Mouse (Mus musculus) right cerebral cortex, postnatal 36 days (tissue): Measurements from ENCODE around the gene Dtx3.
A peak's percentile ranks its signal among the peaks of the same experiment; 100 is the strongest.

ENCODE experiments used
- DNase-seq, 2 experiments: peaks; one replicate each; pipeline ENCODE4 v3.0.0; 2022; ENCODE audit warnings: low spot score in 2 of 2, mixed read lengths in 1 of 2

The Dtx3 gene

GRCm38 (mm10) chr10:127195328-127196129, at the start of gene Dtx3:
Gene Dtx3, minus strand, starts transcription at chr10:127195728.
- DNase-seq = no peak

DNA sequence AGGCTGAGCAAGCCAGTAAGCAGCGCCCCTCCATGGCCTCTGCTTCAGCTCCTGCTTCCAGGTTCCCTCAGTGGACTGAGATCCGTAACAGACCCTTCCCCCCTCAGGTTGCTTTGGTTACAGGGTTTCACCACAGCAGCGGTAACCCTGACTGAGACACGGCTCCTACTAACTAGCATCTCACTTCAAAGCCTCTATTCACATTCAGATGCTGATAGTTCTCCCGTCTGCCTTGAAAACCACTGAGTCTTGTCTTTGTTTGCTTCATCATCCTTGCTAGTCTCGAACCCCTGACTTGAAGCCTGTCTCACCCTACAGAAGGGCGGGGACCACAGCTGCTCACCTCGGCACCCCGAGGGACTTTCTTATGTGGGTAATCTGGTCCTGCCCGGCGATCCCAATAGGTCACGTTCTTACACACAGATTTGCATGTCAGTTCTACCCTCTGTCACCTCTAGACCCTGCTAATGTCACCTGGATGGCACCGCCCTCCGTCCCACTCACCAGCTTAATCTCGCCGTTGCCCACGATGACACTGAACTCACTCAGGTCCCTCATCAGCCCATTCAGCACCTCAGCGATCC, 42.8 kb upstream of the Dtx3 start:
- no peak for DNase-seq

DNA sequence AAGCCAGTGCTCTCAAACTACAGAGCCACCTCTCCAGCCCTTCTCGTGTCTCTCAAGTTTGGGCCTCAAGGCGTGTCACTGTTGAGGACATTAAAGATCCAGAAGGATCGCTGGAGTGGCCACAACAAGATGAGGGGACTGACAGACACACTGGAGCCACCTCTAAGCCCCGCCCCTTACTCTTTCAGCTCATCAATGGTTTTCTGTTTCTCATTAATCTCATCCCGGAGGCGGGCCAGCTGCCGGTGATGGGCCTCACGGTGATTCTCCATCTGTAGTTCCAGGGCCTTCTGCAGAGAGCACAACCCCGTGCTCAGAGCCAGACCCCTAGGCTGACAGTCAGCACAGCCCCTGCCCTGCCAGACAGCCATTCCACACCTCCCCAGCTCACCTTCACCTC, 41.0 kb upstream of the Dtx3 start:
- DNase-seq = no peak

DNA sequence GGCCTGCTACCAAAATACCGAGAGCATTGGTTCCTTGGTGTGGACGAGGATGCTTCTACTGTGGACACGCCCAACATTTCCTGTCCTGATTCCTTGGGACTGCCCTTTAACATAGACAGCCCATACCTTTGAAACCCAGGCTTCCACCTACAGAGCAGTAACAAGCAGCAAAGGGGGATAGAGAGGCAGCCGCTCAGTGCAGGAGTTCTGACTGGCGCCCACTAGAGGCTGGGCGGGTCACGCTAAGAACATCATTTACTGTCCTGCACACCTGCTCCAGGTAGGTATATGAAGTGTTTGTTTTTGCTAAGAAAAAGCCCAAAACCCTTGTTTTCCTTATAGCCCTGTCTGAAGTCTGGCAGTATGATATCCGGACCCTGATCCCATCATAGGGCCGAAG, 37.6 kb upstream of the Dtx3 start:
- DNase-seq = no peak

DNA sequence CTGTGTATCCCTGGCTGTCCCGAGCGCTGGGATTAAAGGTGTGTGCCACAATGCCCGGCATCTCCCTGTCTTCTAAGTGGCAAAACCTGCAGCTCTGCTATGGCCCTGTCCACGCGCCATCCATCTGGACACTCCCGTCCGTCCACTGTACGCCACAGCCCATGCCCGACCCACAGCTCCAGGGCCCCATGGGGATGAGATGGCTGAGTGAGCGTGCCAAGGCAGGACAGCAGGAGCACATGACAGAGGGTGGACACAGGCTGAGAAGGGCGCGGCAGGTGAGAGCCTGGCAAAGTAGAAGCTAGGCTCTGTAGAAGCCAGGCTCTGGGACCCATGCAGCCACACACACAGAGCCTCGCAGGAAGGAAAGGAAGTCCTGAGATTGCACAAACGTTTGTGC, 36.2 kb upstream of the Dtx3 start:
- no peak for DNase-seq

GRCm38 (mm10) chr10:127230693-127231092, 35.2 kb upstream of the Dtx3 start:
- DNase-seq = no peak

- DNase-seq = no peak
These were observed 33.4 kb upstream of the Dtx3 start for GRCm38 (mm10) chr10:127228897-127229296.

DNA sequence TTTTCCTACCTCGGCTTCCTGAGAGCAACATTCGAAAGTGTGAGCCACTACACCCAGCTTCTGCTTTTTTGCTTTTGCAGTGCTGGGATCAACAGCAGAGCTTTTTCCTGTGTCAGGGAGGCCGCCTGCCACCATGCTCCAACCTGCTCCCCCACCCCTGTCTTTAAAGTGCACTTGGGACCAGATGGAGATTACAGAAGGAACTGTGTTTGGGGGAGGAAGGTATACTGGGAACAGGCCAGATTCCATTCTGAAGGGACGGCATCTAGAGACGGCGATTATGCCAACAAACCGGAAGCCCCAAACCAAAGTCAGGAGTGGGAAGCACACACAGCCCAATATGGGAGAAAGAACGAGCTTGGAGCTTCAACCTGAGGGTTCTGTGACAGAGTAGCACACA, 31.6 kb upstream of the Dtx3 start:
- DNase-seq = no peak

- DNase-seq = no peak
These were observed 30.9 kb upstream of the Dtx3 start for GRCm38 (mm10) chr10:127226318-127226895.

GRCm38 (mm10) chr10:127225732-127226131, 30.2 kb upstream of the Dtx3 start:
- peak; percentile 56 to 72 for DNase-seq

DNA sequence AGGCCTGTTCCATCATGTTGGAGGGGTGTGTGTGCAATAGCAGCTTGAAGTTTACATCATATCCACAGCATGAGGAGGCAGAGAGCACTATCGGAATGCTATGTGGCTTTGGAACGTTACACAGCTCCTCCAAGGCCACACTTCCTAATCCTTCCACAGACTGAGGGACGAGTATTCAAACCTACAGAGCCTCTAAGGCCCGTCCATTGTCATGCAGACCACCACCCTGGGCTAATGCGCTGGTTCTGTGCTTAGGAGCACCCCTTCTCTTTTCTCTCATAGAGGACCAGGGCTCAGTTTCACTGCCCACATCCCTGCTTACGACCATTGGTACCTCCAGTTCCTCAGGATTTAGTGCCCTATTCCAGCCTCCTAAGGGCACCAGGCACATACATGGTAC, 29.7 kb upstream of the Dtx3 start:
- DNase-seq = no peak

GRCm38 (mm10) chr10:127218339-127218738, 22.8 kb upstream of the Dtx3 start:
- no peak for DNase-seq

DNA sequence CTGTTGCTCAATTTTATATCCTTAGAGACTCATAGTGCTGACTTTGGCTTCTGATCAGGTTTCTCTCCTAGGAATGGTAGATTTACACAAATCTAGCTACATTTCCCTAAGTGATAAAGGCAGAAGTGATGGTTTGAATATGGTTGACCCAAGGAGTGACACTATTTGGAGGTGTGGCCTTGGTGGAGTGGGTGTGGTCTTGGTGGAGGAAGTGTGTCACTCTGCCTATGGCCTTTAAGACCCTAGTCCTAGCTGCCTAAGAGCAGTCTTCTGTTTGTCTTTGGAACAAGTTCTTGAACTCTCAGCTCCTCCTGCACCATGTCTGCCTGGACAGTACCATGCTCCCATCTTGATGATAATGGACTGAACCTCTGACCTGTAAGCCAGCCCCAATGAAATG, 21.6 kb upstream of the Dtx3 start:
- no peak for DNase-seq

GRCm38 (mm10) chr10:127216456-127216855, 20.9 kb upstream of the Dtx3 start:
- DNase-seq = no peak

DNA sequence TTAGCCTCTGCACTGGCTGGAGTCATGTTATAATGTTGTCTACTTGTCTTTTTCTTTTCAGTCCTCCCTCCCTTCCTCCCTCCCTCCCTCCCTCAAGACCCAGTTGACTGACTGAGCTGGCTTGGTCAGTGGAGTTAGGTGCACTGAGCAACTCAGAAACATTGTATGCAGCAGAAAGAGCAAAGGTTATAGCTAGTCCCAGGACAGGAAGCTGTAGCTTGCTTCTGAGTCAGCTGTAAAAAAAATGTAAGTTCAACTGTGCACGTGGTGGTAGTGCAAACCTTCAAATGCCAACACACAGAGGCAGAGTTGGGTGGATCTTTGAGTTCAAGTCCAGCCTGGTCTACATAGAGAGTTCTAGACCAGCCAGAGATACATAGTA, 18.9 kb upstream of the Dtx3 start:
- DNase-seq = no peak

- no peak for DNase-seq
These were observed 18.3 kb upstream of the Dtx3 start for GRCm38 (mm10) chr10:127213704-127214421.

DNA sequence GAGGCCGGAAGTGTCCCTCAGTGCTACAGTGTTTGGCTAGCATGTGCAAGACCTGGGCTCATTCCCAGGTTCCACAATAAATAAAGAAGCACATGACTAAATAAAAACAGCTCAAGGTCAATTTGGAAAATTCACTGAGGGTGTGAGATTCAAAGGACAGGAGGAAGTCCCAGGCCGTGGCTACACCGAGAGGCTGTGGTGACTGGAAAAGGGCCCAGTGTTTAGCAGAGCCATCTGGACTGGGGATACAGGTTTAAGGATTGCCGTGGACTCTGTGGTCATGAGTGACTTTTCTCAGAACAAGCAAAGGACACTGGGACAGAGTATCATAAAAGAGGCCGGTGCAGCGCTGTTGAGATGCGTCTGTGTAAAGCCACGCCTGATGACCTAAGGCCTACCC, 17.7 kb upstream of the Dtx3 start:
- DNase-seq = no peak

- DNase-seq = peak; percentile 90 to 93
These were observed 15.9 kb upstream of the Dtx3 start, which contains the start of gene Pip4k2c for GRCm38 (mm10) chr10:127211414-127211854. Gene Pip4k2c, minus strand, starts transcription at chr10:127211585.

GRCm38 (mm10) chr10:127210961-127211405, 15.5 kb upstream of the Dtx3 start:
- no peak for DNase-seq

- peak in 1 of 2 experiments; percentile 48 for DNase-seq
These were observed 14.5 kb upstream of the Dtx3 start for GRCm38 (mm10) chr10:127209928-127210570.

GRCm38 (mm10) chr10:127208921-127209320, 13.4 kb upstream of the Dtx3 start:
- peak in 1 of 2 experiments; percentile 80 for DNase-seq

DNA sequence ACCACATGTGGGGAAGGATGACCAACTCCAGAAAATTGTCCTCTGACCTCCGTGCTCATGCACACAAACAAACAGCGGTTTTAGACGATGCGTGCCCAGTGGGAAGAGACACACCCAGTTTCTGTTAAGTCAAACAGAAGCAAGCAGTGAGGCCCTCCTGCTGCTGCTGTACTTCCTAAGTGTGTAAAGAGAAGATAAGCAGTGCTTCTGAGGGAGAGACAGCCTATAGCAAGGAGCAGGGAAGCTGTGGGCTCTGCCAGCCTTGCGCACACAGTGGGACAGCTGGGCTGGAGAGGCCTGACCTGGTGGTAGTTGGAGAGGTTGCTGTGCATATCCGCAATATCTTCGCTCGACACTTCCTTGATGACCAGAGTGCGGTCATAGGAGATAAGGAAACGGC, 9.8 kb upstream of the Dtx3 start:
- DNase-seq = no peak
